Mouse (Mus musculus): ENCODE data around the gene Gm19426. TPM values are rescaled to one million over a fixed set of nuclear protein-coding genes. Genes with fewer than 3 reads are reported as not detected.

The Gm19426 gene
- polyA plus RNA-seq, 1 experiment from 2014 or later: 7.3 TPM

DNA sequence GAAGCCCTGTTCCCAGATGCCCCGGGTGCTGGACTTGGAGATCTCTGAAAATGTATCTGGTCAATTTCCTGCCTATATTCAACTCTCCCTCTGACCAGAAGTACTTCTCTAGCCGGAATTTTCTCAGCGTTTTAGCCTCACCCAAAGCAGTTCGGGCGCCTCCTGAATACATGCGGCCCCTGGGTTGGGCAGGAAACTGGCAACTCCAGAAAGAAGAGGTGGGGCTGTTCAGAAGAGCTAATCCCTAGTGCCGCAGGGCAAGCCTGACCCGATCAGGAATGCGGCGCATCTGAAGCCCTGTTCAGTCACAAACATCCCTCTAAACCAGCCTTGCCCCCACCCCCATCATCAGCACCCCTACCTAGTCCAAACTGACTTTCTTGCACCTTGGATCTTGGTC lies 671 bp upstream of the Gm19426 start:
- Histone ChIP-seq H3K36me3 (peaks cover 6% of the 10 kb centered on the region), H3K4me3 (peak overlapping the region; percentile 95), H3K4me2 (peak overlapping the region; percentile 79), H3K9me3 (no peaks in the 10 kb centered on the region), H3K4me1 (peaks cover 41% of the 10 kb centered on the region), H3K27me3 (no peaks in the 10 kb centered on the region), H3K27ac (peak overlapping the region; percentile 100), H3K9ac (peak overlapping the region; percentile 100)
- ATAC-seq (ENCODE audit: borderline replicate concordance, extremely low read depth, low FRiP score, low TSS enrichment): peak; percentile 53
- 0% methylated on average over 10 of the region's 10 CpGs for WGBS

DNA sequence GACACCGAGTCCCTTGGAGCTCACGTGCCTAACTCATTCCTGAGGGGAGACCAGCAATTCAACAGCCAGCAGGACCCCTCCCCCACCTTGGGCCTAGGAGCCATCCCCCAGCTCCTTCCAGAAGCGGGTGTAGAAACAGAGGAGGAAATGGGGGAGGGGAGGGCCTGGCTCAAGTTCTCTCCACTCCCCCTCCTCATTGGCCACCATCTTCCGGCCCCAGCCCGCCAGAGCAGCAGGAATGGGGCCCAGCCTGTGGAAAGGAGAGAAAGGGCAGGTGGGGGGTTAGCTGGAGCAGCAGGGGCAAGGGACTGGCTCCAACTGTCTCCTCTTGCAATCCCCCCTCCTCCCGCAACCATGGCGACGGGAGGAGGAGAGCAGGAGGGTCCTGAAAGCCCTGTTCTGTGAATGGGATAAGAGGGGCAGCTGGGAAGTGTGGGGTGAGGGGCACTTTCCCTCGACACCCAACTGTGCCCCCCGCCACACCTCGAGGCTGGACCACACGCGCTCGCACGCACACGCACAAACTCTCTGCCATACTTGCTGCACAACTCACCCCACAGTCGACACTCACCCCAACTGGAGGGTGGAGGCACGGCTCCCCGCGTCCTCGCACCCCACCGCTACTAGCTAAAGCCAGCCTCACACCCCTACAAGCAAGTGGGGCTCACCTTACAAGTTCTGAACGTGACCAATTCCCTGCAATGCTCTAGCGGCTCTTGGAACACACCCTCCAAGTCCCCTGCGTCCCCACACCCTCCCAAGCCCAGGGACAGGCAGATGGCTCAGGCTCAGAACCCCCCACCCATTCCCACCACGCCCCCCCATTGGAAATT lies 788 bp downstream of the Gm19426 start:
- Histone ChIP-seq H3K27ac (peak overlapping the region; percentile 100), H3K36me3 (peaks cover 6% of the 10 kb centered on the region), H3K4me2 (peak overlapping the region; percentile 79), H3K27me3 (no peaks in the 10 kb centered on the region), H3K9ac (peak overlapping the region; percentile 100), H3K4me1 (peaks cover 55% of the 10 kb centered on the region), H3K9me3 (no peaks in the 10 kb centered on the region), H3K4me3 (peak overlapping the region; percentile 95)
- WGBS: 1% methylated on average over 26 of the region's 26 CpGs
- ATAC-seq (ENCODE audit: borderline replicate concordance, extremely low read depth, low FRiP score, low TSS enrichment): peak; percentile 58

DNA sequence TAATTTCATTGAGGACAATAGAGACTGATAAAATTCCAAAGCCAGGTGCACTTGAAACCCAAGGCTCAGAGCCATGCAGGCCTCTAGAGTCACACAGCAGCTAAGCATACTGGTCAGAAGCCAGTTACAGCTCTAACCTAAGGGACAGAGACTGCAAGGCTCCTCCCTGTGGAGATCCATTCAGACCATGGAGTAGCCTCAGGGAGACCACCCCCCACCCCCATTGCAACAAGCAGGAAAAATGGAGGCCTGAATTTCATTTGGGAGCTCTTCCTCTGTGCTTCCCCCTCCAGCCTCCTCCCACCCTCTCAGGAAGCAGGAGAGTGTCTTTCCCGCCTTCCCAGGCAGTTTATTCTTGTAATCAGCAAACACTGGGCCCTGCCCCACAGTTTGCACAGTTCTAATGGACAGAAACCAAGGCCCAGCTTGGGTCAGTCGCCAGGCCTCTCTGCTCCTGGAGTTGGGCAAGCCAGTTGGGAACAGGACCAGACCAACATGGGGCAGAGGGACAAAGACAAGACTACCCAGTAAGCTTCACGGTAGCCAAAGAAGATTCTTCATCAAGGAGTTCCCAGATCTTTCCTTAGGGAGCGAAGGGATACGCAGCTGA lies 1.5 kb downstream of the Gm19426 start:
- H3K36me3 ChIP-seq: peaks cover 6% of the 10 kb centered on the region
- H3K4me3 ChIP-seq: peak overlapping the region; percentile 95
- ATAC-seq (ENCODE audit: borderline replicate concordance, extremely low read depth, low FRiP score, low TSS enrichment): no peak
- H3K9ac ChIP-seq: peak overlapping the region; percentile 100
- H3K27ac ChIP-seq: peak overlapping the region; percentile 100
- peak overlapping the region; percentile 79 for H3K4me2 ChIP-seq
- H3K27me3 ChIP-seq: no peaks in the 10 kb centered on the region
- peaks cover 62% of the 10 kb centered on the region for H3K4me1 ChIP-seq
- 3% methylated on average over 5 of the region's 5 CpGs for WGBS
- no peaks in the 10 kb centered on the region for H3K9me3 ChIP-seq

DNA sequence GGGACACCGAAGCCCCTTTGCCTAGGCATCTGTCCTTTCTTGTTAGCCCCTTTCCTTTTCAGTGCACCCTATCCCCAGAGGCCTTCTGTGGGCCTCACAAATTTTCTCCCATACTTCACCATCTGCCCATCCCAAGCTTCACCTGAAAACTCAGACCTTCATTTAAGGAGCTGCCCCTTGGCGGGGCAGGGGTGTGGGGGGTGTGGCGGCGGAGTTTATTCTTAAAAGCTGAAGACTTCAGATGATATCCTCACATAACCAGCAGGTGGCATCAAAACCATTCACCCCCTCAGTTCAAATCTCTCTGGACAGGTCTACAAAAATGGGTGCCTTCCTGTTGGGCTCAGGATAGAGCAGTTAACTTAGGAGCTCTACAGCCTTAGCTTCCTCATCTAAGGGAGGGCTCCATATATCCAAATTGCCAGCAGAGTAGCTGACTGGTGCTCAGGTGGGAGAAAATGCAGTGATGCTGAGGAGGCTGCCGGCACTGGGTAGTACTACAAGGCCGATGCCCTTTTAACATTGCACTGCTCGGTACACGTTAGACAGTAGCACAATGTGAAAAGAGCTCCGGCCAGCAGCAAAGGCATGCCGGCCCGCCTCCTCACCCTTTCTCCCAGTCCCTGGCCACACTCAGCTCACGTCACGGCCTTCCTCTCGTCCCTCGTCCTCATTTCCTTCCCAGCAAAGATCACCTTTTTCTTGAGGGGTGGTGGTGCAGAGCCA lies 2.7 kb downstream of the Gm19426 start:
- peak overlapping the region; percentile 100 for H3K27ac ChIP-seq
- no peaks in the 10 kb centered on the region for H3K27me3 ChIP-seq
- peak overlapping the region; percentile 95 for H3K4me3 ChIP-seq
- 49% methylated on average over 15 of the region's 15 CpGs for whole genome bisulfite sequencing
- H3K4me1 ChIP-seq: peaks cover 73% of the 10 kb centered on the region
- 0 out of 2 replicates have a peak overlapping the region, but pooled peaks have one; percentile 6 for H3K9ac ChIP-seq
- peaks cover 6% of the 10 kb centered on the region for H3K36me3 ChIP-seq
- H3K9me3 ChIP-seq: no peaks in the 10 kb centered on the region
- no peak for ATAC-seq (ENCODE audit: borderline replicate concordance, extremely low read depth, low FRiP score, low TSS enrichment)
- H3K4me2 ChIP-seq: peak overlapping the region; percentile 79

DNA sequence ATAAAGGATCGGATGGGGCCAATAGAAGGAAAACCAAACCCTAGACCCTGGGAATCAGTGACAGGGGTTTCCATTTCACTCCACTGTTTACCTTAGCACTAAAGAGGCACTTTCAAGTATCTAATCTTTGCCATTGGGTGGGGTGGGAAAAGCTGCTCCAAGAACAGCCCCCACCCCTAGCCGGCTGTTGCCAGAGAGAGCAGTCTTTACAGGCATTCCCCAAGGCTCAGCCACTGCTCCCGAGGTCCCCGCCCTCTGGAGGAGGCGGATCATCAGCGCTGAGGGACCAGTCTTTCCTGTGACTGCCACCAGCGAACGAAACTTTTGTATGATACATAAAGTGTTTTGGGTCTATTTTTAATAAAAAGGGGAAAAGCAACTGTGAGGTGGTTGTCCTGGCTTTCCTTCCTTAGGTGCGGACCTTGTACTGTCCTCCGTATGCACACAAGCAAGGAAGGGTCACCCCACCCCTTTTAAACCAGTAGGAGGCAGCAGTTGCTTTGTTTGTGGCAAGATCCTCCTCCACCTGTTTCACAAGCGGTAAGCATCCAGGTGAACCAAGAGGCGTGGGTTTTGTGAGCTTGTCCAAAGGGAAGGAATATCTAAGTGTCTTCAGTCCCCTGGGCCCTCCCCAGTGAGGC lies 5.1 kb downstream of the Gm19426 start:
- peak overlapping the region; percentile 18; the same call in 1 of the 2 replicates for H3K9ac ChIP-seq
- peak overlapping the region; percentile 40 for H3K4me2 ChIP-seq
- under 1% methylated on average over 12 of the region's 12 CpGs for WGBS
- H3K36me3 ChIP-seq: peaks cover 6% of the 10 kb centered on the region
- H3K27ac ChIP-seq: peak overlapping the region; percentile 71
- H3K27me3 ChIP-seq: peaks cover 13% of the 10 kb centered on the region; the same call in 1 of the 2 replicates
- peak overlapping the region; percentile 6 for H3K4me3 ChIP-seq
- H3K9me3 ChIP-seq: no peaks in the 10 kb centered on the region
- no peak for ATAC-seq (ENCODE audit: borderline replicate concordance, extremely low read depth, low FRiP score, low TSS enrichment)
- H3K4me1 ChIP-seq: peaks cover 83% of the 10 kb centered on the region

DNA sequence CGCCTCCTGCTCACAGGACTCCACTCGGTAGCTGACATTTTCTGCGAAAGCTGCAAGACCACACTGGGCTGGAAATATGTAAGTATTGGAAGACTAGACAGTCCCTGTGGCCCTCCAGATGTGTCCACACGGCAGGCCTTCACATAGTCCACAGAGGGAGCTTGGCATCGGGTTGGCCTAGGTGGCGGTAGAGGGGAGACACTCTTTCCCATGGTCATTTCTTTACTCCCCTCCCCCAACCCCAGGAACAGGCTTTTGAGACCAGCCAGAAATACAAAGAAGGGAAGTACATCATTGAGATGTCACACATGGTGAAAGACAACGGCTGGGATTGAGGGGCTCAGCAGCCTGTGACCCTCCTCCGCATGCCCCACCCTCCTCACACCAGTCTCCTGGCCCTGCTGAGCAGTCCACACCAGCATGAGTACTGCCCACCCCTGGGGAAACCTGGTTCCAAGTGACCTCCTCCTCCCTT lies 6.0 kb downstream of the Gm19426 start:
- Histone ChIP-seq H3K9ac (no peak overlapping the region), H3K27ac (peak overlapping the region; percentile 71), H3K9me3 (no peaks in the 10 kb centered on the region), H3K4me1 (peaks cover 83% of the 10 kb centered on the region), H3K27me3 (peaks cover 16% of the 10 kb centered on the region; the same call in 1 of the 2 replicates), H3K36me3 (peaks cover 6% of the 10 kb centered on the region), H3K4me3 (no peak overlapping the region; the same call in 1 of the 2 replicates), H3K4me2 (peak overlapping the region; percentile 40)
- WGBS: 3% methylated on average over 8 of the region's 8 CpGs
- ATAC-seq (ENCODE audit: borderline replicate concordance, extremely low read depth, low FRiP score, low TSS enrichment): peak; percentile 28

DNA sequence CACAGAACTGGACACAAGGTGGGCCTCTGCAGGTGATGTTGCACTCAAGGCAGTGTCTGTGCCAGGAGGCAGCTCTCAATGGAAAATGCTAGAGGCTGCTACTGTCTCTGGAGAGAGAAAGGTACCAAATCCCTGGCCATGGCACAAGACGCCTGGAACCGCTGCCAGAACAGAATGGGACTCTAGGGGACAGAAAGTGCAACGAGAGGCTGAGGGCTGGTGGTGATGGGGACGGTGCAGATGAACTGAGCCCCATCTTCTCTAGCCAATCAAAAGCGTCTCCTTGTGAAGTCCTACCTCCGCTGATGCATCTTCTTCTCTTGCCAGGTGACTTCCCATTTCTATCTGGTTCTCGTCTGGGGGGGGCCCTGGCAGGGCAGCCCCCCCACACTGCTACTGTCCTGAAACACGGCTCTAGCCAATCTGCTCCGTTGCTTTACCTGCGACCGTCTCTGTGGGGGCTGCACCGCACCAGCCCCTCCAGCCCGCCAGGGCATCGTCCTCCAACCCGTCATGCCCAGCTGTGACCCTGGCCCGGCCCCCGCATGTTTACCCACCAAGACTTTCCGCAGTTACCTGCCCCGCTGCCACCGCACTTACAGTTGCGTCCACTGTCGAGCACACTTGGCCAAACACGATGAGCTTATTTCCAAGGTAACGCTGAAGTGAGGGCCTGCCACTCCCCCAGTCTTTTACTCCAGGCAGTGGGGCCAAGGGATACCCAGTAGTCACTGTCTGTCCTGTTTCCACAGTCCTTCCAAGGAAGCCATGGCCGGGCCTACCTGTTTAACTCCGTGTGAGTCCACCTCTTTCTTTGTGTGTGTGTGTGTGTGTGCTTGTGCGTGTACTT lies 6.9 kb downstream of the Gm19426 start:
- Histone ChIP-seq H3K4me2 (peak overlapping the region; percentile 40), H3K9me3 (no peaks in the 10 kb centered on the region), H3K9ac (no peak overlapping the region), H3K27ac (0 out of 2 replicates have a peak overlapping the region, but pooled peaks have one; percentile 71), H3K4me3 (peak overlapping the region; percentile 7), H3K36me3 (peaks cover 6% of the 10 kb centered on the region), H3K4me1 (peaks cover 74% of the 10 kb centered on the region), H3K27me3 (peaks cover 16% of the 10 kb centered on the region; the same call in 1 of the 2 replicates)
- ATAC-seq (ENCODE audit: borderline replicate concordance, extremely low read depth, low FRiP score, low TSS enrichment): no peak
- 4% methylated on average over 27 of the region's 27 CpGs for WGBS

DNA sequence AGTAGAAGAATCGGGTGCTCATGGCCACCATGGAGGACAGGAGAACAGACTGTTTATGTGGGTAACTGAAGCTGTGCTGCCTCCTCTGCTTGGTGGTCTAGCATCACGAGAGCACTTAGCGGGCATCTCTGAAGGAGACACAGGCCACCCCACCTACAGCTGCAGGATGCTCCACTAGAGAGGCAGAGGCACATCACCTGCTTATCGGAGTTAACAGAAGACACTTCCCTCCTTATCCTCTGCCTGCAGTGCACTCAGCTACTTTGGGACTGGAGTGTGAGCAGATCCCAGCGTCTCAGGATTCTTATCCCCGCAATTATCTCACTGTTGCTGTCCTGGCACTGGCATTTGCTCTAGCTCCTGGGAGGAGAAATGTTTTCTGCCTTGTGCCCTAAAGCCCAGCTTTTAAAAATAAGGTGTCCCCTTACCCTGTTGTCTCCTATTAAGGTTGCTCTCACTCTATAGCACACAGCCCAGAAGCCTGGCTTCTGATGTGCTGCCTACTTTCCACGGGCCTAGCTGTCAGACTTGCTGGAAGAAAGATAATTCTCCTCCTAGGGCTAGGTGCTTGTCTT lies 8.0 kb downstream of the Gm19426 start:
- Histone ChIP-seq H3K4me2 (peak overlapping the region; percentile 46; the same call in 1 of the 2 replicates), H3K9me3 (no peaks in the 10 kb centered on the region), H3K27ac (no peak overlapping the region), H3K36me3 (peaks cover 6% of the 10 kb centered on the region; the same call in 1 of the 2 replicates), H3K9ac (no peak overlapping the region), H3K27me3 (peaks cover 16% of the 10 kb centered on the region; the same call in 1 of the 2 replicates), H3K4me3 (no peak overlapping the region; the same call in 1 of the 2 replicates), H3K4me1 (peaks cover 63% of the 10 kb centered on the region)
- no peak for ATAC-seq (ENCODE audit: borderline replicate concordance, extremely low read depth, low FRiP score, low TSS enrichment)
- WGBS: 18% methylated on average over 7 of the region's 7 CpGs

DNA sequence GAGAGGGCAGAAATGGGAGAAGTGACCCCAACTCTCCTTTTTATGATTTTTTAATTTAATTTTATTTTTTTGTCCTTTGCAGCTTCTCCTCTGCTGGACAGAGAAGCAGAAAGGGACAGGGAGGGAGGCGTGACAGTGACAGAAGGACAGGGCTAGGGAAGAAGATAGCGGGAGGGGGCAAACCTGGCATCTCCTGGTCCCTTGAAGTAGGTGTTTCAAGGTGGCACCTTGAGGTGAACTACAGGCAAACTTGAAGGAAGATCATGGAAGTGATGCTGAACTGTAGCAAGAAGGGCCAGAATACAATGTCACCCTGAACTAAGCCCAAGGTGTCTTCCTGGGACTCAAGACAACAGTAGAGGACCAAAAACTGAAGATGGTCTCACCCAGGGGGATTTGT lies 8.5 kb downstream of the Gm19426 start:
- 0% methylated on average over 2 of the region's 2 CpGs for WGBS
- Histone ChIP-seq H3K9me3 (no peaks in the 10 kb centered on the region), H3K36me3 (peaks cover 1% of the 10 kb centered on the region; the same call in 1 of the 2 replicates), H3K4me2 (peak overlapping the region; percentile 46), H3K27me3 (peaks cover 16% of the 10 kb centered on the region; the same call in 1 of the 2 replicates), H3K4me3 (peak overlapping the region; percentile 37), H3K27ac (no peak overlapping the region), H3K9ac (peak overlapping the region; percentile 32; the same call in 1 of the 2 replicates), H3K4me1 (peaks cover 58% of the 10 kb centered on the region)
- ATAC-seq (ENCODE audit: borderline replicate concordance, extremely low read depth, low FRiP score, low TSS enrichment): no peak

DNA sequence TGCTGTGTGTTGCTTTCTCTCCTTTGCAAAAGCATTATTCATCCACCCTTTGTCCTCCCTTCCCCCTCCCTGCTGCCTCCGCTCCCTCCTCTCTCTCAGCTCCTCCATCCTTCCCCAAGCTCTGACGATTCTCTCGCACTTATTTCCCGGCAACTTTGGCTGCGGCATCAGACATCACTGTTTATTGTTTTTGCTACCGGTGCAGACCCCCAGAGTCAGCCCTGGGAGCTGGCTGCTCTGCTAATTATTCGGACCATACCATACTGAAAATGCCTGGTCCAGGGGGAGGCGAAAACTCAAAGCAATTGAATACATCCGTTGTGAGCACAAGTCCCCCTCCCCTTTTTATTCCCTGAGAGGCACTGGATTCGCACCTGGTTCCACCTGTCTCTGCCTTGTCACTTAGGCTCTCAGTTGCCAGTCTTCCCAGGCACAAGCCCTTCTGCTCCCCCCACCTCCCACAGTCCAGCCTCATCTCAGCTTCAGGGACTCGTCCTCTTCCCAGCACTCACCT lies 9.0 kb downstream of the Gm19426 start:
- peak overlapping the region; percentile 32 for H3K9ac ChIP-seq
- peaks cover 53% of the 10 kb centered on the region for H3K4me1 ChIP-seq
- no peak for ATAC-seq (ENCODE audit: borderline replicate concordance, extremely low read depth, low FRiP score, low TSS enrichment)
- WGBS: under 1% methylated on average over 11 of the region's 11 CpGs
- H3K9me3 ChIP-seq: no peaks in the 10 kb centered on the region
- no peaks in the 10 kb centered on the region for H3K36me3 ChIP-seq
- peak overlapping the region; percentile 37 for H3K4me3 ChIP-seq
- peak overlapping the region; percentile 46 for H3K4me2 ChIP-seq
- H3K27ac ChIP-seq: no peak overlapping the region
- H3K27me3 ChIP-seq: peaks cover 16% of the 10 kb centered on the region; the same call in 1 of the 2 replicates

Measured in lung, embryonic 15.5 days (tissue).